Mouse (Mus musculus) lung, adult 2 months (tissue): ENCODE results near the gene Tmem274.

Source experiments
- CTCF ChIP-seq: fragments of 200-500 bp; IDR thresholded peaks from 2 replicates; pipeline ENCODE4 v1.5.1; 2011; ENCODE audit warnings: mild to moderate bottlenecking, low read length, control low read depth; ENCODE audit not compliant: insufficient read depth
- POLR2A ChIP-seq: fragments of 200-500 bp; IDR thresholded peaks from 2 replicates; pipeline ENCODE4 v1.6.1; 2011; ENCODE audit warnings: low read depth, mild to moderate bottlenecking, control low read depth, low read length, borderline replicate concordance; ENCODE audit errors: extremely low read depth

DNA sequence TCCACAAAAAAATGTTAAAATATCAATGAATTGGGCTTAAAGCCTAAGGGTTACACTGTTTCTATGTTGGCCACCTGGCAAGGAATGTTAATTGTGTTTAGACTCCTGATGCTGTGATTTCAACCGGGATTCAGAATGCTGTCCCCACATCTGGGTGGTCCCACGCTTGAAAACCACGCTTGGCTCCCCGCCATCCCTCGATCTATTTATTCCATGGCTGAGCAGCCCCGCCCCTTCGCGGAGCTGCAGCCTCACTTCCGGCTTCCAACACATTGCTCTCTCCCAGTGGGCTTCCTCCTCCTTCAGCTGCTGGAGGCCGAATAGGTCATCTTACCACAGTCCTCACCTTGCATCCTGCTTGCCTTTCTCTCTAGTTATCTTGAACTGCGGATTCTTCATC, 31.3 kb upstream of the Tmem274 start:
- no peak for TF ChIP-seq POLR2A
- no peak for TF ChIP-seq CTCF
